Mouse (Mus musculus): ENCODE results near the gene Nab2. TPM values are rescaled to one million over a fixed set of nuclear protein-coding genes. Genes with fewer than 3 reads are reported as not detected.
A peak's percentile ranks its signal among the peaks of the same experiment; 100 is the strongest.

The Nab2 gene
- polyA plus RNA-seq, 1 experiment = 59.2 TPM

- Histone ChIP-seq H3K4me3 (replicated peaks; ENCODE audit: insufficient read depth, low read depth, low read length) (no peak overlapping the region), H3K4me1 (ENCODE audit: control insufficient read depth, insufficient read depth, low read length) (peaks cover 6% of the 10 kb centered on the region; the same call in 1 of the 2 replicates), H3K27me3 (ENCODE audit: control insufficient read depth, insufficient read depth, low read length) (no peaks in the 10 kb centered on the region), H3K27ac (ENCODE audit: insufficient read depth, low read length) (no peak overlapping the region)
- DNase-seq = no peak
- WGBS = 93% methylated on average over 2 of the region's 2 CpGs
- TF ChIP-seq CTCF (IDR thresholded peaks at IDR 0.05; ENCODE audit: borderline replicate concordance, insufficient read depth, low read depth, low read length) (no peak), POLR2A (IDR thresholded peaks at IDR 0.05; ENCODE audit: borderline replicate concordance, insufficient read depth, low read length) (no peak)
These were observed 1.8 kb upstream of the Nab2 start for GRCm38 (mm10) chr10:127670185-127670584.

GRCm38 (mm10) chr10:127669170-127669569, 802 bp upstream of the Nab2 start:
- no peak for DNase-seq
- Histone ChIP-seq H3K27ac (ENCODE audit: insufficient read depth, low read length) (peak overlapping the region; percentile 91; the same call in 1 of the 2 replicates), H3K4me1 (ENCODE audit: control insufficient read depth, insufficient read depth, low read length) (peaks cover 6% of the 10 kb centered on the region; the same call in 1 of the 2 replicates), H3K27me3 (ENCODE audit: control insufficient read depth, insufficient read depth, low read length) (no peaks in the 10 kb centered on the region), H3K4me3 (replicated peaks; ENCODE audit: insufficient read depth, low read depth, low read length) (peak overlapping the region; percentile 25)
- 21% methylated on average over 7 of the region's 7 CpGs for WGBS
- TF ChIP-seq CTCF (IDR thresholded peaks at IDR 0.05; ENCODE audit: borderline replicate concordance, insufficient read depth, low read depth, low read length) (no peak), POLR2A (IDR thresholded peaks at IDR 0.05; ENCODE audit: borderline replicate concordance, insufficient read depth, low read length) (no peak)

- WGBS = 4% methylated on average over 35 of the region's 35 CpGs
- TF ChIP-seq POLR2A (IDR thresholded peaks at IDR 0.05; ENCODE audit: borderline replicate concordance, insufficient read depth, low read length) (peak; percentile 30; the same call in 1 of the 2 replicates), CTCF (IDR thresholded peaks at IDR 0.05; ENCODE audit: borderline replicate concordance, insufficient read depth, low read depth, low read length) (no peak)
- no peaks in the 10 kb centered on the region for H3K27me3 ChIP-seq (ENCODE audit: control insufficient read depth, insufficient read depth, low read length)
- peak; percentile 73 to 81 for DNase-seq
- peak overlapping the region; percentile 80 for H3K4me3 ChIP-seq (replicated peaks; ENCODE audit: insufficient read depth, low read depth, low read length)
- H3K4me1 ChIP-seq (ENCODE audit: control insufficient read depth, insufficient read depth, low read length) = peaks cover 17% of the 10 kb centered on the region; the same call in 1 of the 2 replicates
- H3K27ac ChIP-seq (ENCODE audit: insufficient read depth, low read length) = peak overlapping the region; percentile 94
These were observed 887 bp downstream of the Nab2 start for GRCm38 (mm10) chr10:127667269-127668092.

DNA sequence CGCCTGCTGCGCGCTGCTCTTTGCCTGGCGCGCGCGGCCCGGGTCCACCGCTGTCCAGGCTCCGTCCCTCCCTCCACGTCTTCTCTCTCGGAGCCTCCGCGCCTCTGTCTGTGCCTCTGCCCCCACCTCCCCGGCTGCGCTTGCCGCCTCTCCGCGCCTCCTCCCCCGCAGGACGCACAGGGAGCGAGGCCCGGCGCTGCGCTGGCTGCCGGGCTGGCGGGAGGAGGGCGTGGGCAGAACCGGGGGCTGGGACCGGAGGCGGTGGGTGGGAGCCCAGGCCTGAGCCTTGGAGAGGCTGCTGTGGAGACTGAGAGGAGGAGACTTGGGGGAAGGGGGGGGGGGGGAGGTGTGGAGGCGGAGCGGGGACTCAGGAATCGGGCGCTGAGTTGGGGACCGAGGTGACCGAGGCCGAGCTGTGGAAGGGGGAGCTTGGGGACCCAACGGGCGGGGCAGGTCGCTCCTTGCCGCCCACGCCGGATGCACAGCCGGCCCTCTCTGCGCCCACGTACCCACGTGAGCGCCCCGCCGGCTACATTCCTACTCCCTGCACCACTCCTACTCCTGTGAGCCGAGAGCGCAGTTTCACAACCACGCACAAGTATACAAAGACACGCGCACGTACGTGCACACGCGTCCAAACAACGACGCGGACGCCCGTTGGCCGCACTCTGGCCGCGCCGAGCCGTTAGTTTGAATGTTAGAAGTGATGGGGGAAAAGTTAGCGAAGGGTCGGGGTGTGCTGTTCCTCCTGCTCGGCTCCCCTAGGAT, 1.7 kb downstream of the Nab2 start, which contains the start of gene Nemp1:
Gene Nemp1 (plus strand): TSS at position 401 of the 768 bp plus-strand sequence.
- Histone ChIP-seq H3K27me3 (ENCODE audit: control insufficient read depth, insufficient read depth, low read length) (no peaks in the 10 kb centered on the region), H3K27ac (ENCODE audit: insufficient read depth, low read length) (peak within 1 kb of the TSS; percentile 94), H3K4me3 (replicated peaks; ENCODE audit: insufficient read depth, low read depth, low read length) (peak within 1 kb of the TSS; percentile 80), H3K4me1 (ENCODE audit: control insufficient read depth, insufficient read depth, low read length) (peaks cover 17% of the 10 kb centered on the region; the same call in 1 of the 2 replicates)
- peak; percentile 86 to 91 for DNase-seq
- WGBS = under 1% methylated on average over 73 of the region's 73 CpGs
- TF ChIP-seq POLR2A (IDR thresholded peaks at IDR 0.05; ENCODE audit: borderline replicate concordance, insufficient read depth, low read length) (peak; percentile 64), CTCF (IDR thresholded peaks at IDR 0.05; ENCODE audit: borderline replicate concordance, insufficient read depth, low read depth, low read length) (no peak)

DNA sequence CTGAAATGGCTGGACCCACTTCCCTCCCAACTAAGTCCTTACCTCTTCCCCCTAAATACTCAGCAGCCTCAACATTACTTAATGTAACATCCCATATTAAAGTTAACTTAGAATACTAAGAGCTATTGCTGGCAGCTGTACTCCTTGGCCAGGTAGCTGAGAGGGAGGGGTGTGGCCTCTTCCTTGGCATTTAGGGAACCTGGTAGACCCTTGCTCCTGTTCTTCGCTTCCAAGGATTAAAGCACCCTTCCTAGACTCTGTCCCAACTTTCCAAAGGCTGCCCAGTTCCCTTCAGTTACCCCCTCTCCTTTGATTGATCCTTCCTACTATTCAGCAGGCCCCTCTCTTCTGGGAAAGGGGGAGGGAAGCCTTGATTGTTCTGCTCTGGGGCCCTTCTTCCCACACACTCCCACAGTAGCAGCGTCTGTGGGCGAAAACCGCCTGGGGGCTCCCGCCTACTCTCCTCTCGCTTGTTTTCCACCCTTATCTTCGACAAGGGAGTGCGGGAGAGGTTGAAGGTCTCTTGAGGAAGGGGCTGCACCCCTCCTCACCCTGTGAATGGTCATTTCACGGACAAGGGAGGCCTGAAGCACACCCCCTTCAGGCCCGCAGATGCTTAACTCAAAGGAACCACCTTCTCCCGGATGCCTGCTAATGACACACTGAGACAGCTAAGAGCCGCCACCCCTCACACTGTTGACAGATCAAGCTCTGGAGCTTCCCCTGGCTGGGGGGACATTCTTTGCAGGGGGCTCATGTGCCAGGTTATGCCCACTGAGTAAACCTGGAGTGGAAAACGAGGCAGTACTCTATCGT, 2.8 kb downstream of the Nab2 start:
- Histone ChIP-seq H3K27ac (ENCODE audit: insufficient read depth, low read length) (peak overlapping the region; percentile 94), H3K27me3 (ENCODE audit: control insufficient read depth, insufficient read depth, low read length) (no peaks in the 10 kb centered on the region), H3K4me1 (ENCODE audit: control insufficient read depth, insufficient read depth, low read length) (peaks cover 23% of the 10 kb centered on the region), H3K4me3 (replicated peaks; ENCODE audit: insufficient read depth, low read depth, low read length) (peak overlapping the region; percentile 80)
- TF ChIP-seq POLR2A (IDR thresholded peaks at IDR 0.05; ENCODE audit: borderline replicate concordance, insufficient read depth, low read length) = no peak
- TF ChIP-seq CTCF (IDR thresholded peaks at IDR 0.05; ENCODE audit: borderline replicate concordance, insufficient read depth, low read depth, low read length) = no peak
- DNase-seq = peak in 1 of 2 experiments; percentile 51
- WGBS = 15% methylated on average over 14 of the region's 14 CpGs

GRCm38 (mm10) chr10:127664891-127665290, 3.5 kb downstream of the Nab2 start:
- H3K27ac ChIP-seq (ENCODE audit: insufficient read depth, low read length) = no peak overlapping the region
- no peaks in the 10 kb centered on the region for H3K27me3 ChIP-seq (ENCODE audit: control insufficient read depth, insufficient read depth, low read length)
- H3K4me3 ChIP-seq (replicated peaks; ENCODE audit: insufficient read depth, low read depth, low read length) = peak overlapping the region; percentile 80
- WGBS = 26% methylated on average over 13 of the region's 13 CpGs
- TF ChIP-seq POLR2A (IDR thresholded peaks at IDR 0.05; ENCODE audit: borderline replicate concordance, insufficient read depth, low read length) (no peak), CTCF (IDR thresholded peaks at IDR 0.05; ENCODE audit: borderline replicate concordance, insufficient read depth, low read depth, low read length) (no peak)
- DNase-seq = no peak
- H3K4me1 ChIP-seq (ENCODE audit: control insufficient read depth, insufficient read depth, low read length) = peaks cover 23% of the 10 kb centered on the region

GRCm38 (mm10) chr10:127664166-127664565, 4.2 kb downstream of the Nab2 start:
- TF ChIP-seq POLR2A (IDR thresholded peaks at IDR 0.05; ENCODE audit: borderline replicate concordance, insufficient read depth, low read length) (no peak), CTCF (IDR thresholded peaks at IDR 0.05; ENCODE audit: borderline replicate concordance, insufficient read depth, low read depth, low read length) (no peak)
- H3K27me3 ChIP-seq (ENCODE audit: control insufficient read depth, insufficient read depth, low read length) = no peaks in the 10 kb centered on the region
- H3K4me3 ChIP-seq (replicated peaks; ENCODE audit: insufficient read depth, low read depth, low read length) = peak overlapping the region; percentile 39
- no peak for DNase-seq
- H3K27ac ChIP-seq (ENCODE audit: insufficient read depth, low read length) = no peak overlapping the region
- WGBS = 31% methylated on average over 16 of the region's 16 CpGs
- H3K4me1 ChIP-seq (ENCODE audit: control insufficient read depth, insufficient read depth, low read length) = peaks cover 25% of the 10 kb centered on the region
